ENCODE assay signal across 14 mouse cellular contexts in the genomic region with DNA sequence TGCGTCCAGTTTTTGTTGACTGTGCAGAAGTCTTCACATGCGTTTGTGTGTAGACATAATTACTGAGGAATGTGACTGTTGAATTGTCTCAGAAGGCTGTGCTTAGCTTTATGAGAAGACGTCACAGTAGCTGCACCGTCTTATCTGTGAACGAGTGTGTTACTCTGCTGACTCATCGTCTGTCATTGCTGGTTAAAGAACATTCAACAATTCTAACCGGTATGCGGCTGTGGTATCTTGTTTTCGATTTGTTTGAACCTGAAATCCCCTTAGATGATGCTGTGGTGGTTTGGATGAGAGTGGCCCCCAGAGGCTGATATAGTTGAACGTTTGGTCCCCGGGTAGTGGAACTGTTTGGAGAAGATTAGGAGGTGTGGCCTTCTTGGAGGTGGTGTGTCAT. TPM values are rescaled to one million over a fixed set of nuclear protein-coding genes. Genes with fewer than 3 reads are reported as not detected.
A peak's percentile ranks its signal among the peaks of the same experiment; 100 is the strongest.
DNase-seq lines count a peak whose midpoint lies in the region; ATAC-seq and TF ChIP-seq lines count a peak whose summit lies in the region.
"Had no signal": no experiment of that assay in that cellular context is flagged by ENCODE, and none has a peak within 500 bp of the region (broad histone marks: within the 10 kb centered on the region; RNA-seq: fewer than 3 reads in every experiment).

No protein-coding gene starts in this region.

- H3K4me2 ChIP-seq in intestine, postnatal 0 days (replicated peaks; ENCODE audit: low read depth), result no peak overlapping the region
- no peak overlapping the region for H3K4me2 ChIP-seq in intestine, embryonic 16.5 days (ENCODE audit: low read depth, low read length)
- H3K4me2 ChIP-seq in forebrain, postnatal 0 days (ENCODE audit: low read depth), result no peak overlapping the region
- H3K4me2 ChIP-seq: kidney, embryonic 15.5 days had no signal

- no peak overlapping the region for H3K27ac ChIP-seq in intestine, postnatal 0 days (ENCODE audit: low read depth, low read length)
- no peak overlapping the region for H3K27ac ChIP-seq in intestine, embryonic 16.5 days (ENCODE audit: low read length)
- H3K27ac ChIP-seq in forebrain, postnatal 0 days (ENCODE audit: low read depth, low read length), result no peak overlapping the region
- H3K27ac ChIP-seq: kidney, embryonic 15.5 days; stomach, postnatal 0 days had no signal

- no peaks in the 10 kb centered on the region for H3K36me3 ChIP-seq in intestine, postnatal 0 days (ENCODE audit: control insufficient read depth, insufficient read depth)
- H3K36me3 ChIP-seq in intestine, embryonic 16.5 days (ENCODE audit: control insufficient read depth, insufficient read depth, low read length), result no peaks in the 10 kb centered on the region
- no peaks in the 10 kb centered on the region for H3K36me3 ChIP-seq in forebrain, postnatal 0 days (ENCODE audit: insufficient read depth)
- H3K36me3 ChIP-seq: kidney, embryonic 15.5 days had no signal

- peak; percentile 64 for DNase-seq in c-Kit-negative CD71-positive TER-119-positive erythroid progenitor cells, embryonic 14.5 days (ENCODE audit: low read depth, low spot score)
- DNase-seq in liver, result peak; percentile 36
- no peak for DNase-seq in cerebellum, adult 18-20 months
- DNase-seq in forebrain, postnatal 0 days, result no peak
- DNase-seq in embryo, embryonic 10.5 days (ENCODE audit: low spot score), result no peak
- DNase-seq: cerebellum, adult 9-10 months; gastrocnemius, postnatal 14 days; heart, postnatal 36 days had no signal

- WGBS in intestine, postnatal 0 days, result 45% methylated on average over 11 of the region's 11 CpGs
- 72% methylated on average over 11 of the region's 11 CpGs for WGBS in intestine, embryonic 16.5 days
- 86% methylated on average over 11 of the region's 11 CpGs for WGBS in forebrain, postnatal 0 days

- TF ChIP-seq CTCF in intestine, postnatal 0 days (IDR thresholded peaks at IDR 0.05; ENCODE audit: low read depth), result no peak
- no peak for TF ChIP-seq CTCF in forebrain, postnatal 0 days (IDR thresholded peaks at IDR 0.05; ENCODE audit: low read depth)

- no peak overlapping the region for H3K9ac ChIP-seq in intestine, postnatal 0 days (ENCODE audit: low read depth, low read length)
- no peak overlapping the region for H3K9ac ChIP-seq in intestine, embryonic 16.5 days (ENCODE audit: low read depth, low read length)
- H3K9ac ChIP-seq in forebrain, postnatal 0 days, result no peak overlapping the region
- H3K9ac ChIP-seq: kidney, embryonic 15.5 days had no signal

- H3K4me3 ChIP-seq in intestine, postnatal 0 days (ENCODE audit: low read depth, low read length), result no peak overlapping the region
- H3K4me3 ChIP-seq in intestine, embryonic 16.5 days (ENCODE audit: low read length), result no peak overlapping the region
- no peak overlapping the region for H3K4me3 ChIP-seq in forebrain, postnatal 0 days (ENCODE audit: low read depth, low read length)
- H3K4me3 ChIP-seq: kidney, embryonic 15.5 days; megakaryocyte, embryonic 14.5 days had no signal

- no peaks in the 10 kb centered on the region for H3K4me1 ChIP-seq in intestine, postnatal 0 days (replicated peaks; ENCODE audit: control insufficient read depth, insufficient read depth, low read length)
- H3K4me1 ChIP-seq in intestine, embryonic 16.5 days (ENCODE audit: control insufficient read depth, insufficient read depth, low read length), result peaks cover 3% of the 10 kb centered on the region; the same call in 1 of the 2 replicates
- no peaks in the 10 kb centered on the region for H3K4me1 ChIP-seq in forebrain, postnatal 0 days (ENCODE audit: insufficient read depth)
- H3K4me1 ChIP-seq: kidney, embryonic 15.5 days had no signal

- 0 out of 2 replicates have a peak, but pooled peaks have one; percentile 20 for ATAC-seq in intestine, postnatal 0 days
- ATAC-seq in intestine, embryonic 16.5 days, result no peak
- ATAC-seq in megakaryocyte-erythroid progenitor cell, adult 5-6 weeks (replicated peaks; ENCODE audit: low FRiP score, low TSS enrichment, poor library complexity, severe bottlenecking), result peak; percentile 67
- ATAC-seq in forebrain, postnatal 0 days, result no peak

- H3K9me3 ChIP-seq in intestine, postnatal 0 days (ENCODE audit: control insufficient read depth), result no peaks in the 10 kb centered on the region
- H3K9me3 ChIP-seq in intestine, embryonic 16.5 days (ENCODE audit: control insufficient read depth, low read length), result no peaks in the 10 kb centered on the region
- H3K9me3 ChIP-seq in forebrain, postnatal 0 days (ENCODE audit: low read length), result no peaks in the 10 kb centered on the region
- H3K9me3 ChIP-seq: kidney, embryonic 15.5 days; megakaryocyte, embryonic 14.5 days had no signal

- H3K27me3 ChIP-seq in intestine, postnatal 0 days (replicated peaks; ENCODE audit: control insufficient read depth, insufficient read depth, low read length), result no peaks in the 10 kb centered on the region
- no peaks in the 10 kb centered on the region for H3K27me3 ChIP-seq in intestine, embryonic 16.5 days (replicated peaks; ENCODE audit: control insufficient read depth, insufficient read depth, low read length)
- H3K27me3 ChIP-seq in forebrain, postnatal 0 days (ENCODE audit: insufficient read depth, low read length), result no peaks in the 10 kb centered on the region
- H3K27me3 ChIP-seq: kidney, embryonic 15.5 days; megakaryocyte, embryonic 14.5 days had no signal

RNA-seq across cellular contexts. Expression of a gene that starts 2.5 kb away (rescaled TPM):
- 22.2 and 23.0 TPM in 2 replicates for polyA plus RNA-seq in intestine, postnatal 0 days (2015; fragmentation: Nextera tagmentation; extraction: Ambion mirVana)
- 38.7 and 41.0 TPM in 2 replicates for polyA plus RNA-seq in intestine, embryonic 16.5 days (2015; fragmentation: Nextera tagmentation; extraction: Ambion mirVana)
- total RNA-seq in megakaryocyte-erythroid progenitor cell, adult 5-6 weeks (2014; fragmentation: Nextera tagmentation), result 56.6 and 71.1 TPM in 2 replicates
- total RNA-seq in megakaryocyte-erythroid progenitor cell, adult 5-6 weeks (2017), result 27.4 and 47.9 TPM in 2 replicates
- total RNA-seq in forebrain, postnatal 0 days (2014; rRNA removed), result 10.6 TPM in 2 replicates
- polyA plus RNA-seq in forebrain, postnatal 0 days (2015; fragmentation: Nextera tagmentation; extraction: Ambion mirVana), result 15.8 and 21.0 TPM in 2 replicates

Comparison
In these comparisons a context has a peak if more than half of its experiments do, and no peak if none do; other contexts are left out.
1. ATAC-seq: peak in intestine, postnatal 0 days (single experiment) and megakaryocyte-erythroid progenitor cell, adult 5-6 weeks (single experiment); none in intestine, embryonic 16.5 days (single experiment) and forebrain, postnatal 0 days (single experiment).
2. DNase-seq: peak in c-Kit-negative CD71-positive TER-119-positive erythroid progenitor cells, embryonic 14.5 days (single experiment) and liver (single experiment); none in cerebellum, adult 18-20 months (0 of 2), forebrain, postnatal 0 days (single experiment) and embryo, embryonic 10.5 days (single experiment).